ENCODE assay signal across 17 mouse cellular contexts in genomic region chr2:15063815-15064214, GRCm38 (mm10). TPM values are rescaled to one million over a fixed set of nuclear protein-coding genes. Genes with fewer than 3 reads are reported as not detected.
A peak's percentile ranks its signal among the peaks of the same experiment; 100 is the strongest.
DNase-seq lines count a peak whose midpoint lies in the region; ATAC-seq and TF ChIP-seq lines count a peak whose summit lies in the region.
"Had no signal": no experiment of that assay in that cellular context is flagged by ENCODE, and none has a peak within 500 bp of the region (broad histone marks: within the 10 kb centered on the region; RNA-seq: fewer than 3 reads in every experiment).

No protein-coding gene starts in this region.

- TF ChIP-seq POLR2A in lung, adult 2 months (IDR thresholded peaks at IDR 0.05; ENCODE audit: borderline replicate concordance, extremely low read depth, low read depth, low read length), result no peak

- WGBS in lung, postnatal 0 days, result 19% methylated on average over 1 of the region's 1 CpGs
- 17% methylated on average over 1 of the region's 1 CpGs for WGBS in lung, adult 2 months
- 92% methylated on average over 1 of the region's 1 CpGs for WGBS in hindbrain, postnatal 0 days

- no peak overlapping the region for H3K4me2 ChIP-seq in lung, postnatal 0 days (replicated peaks; ENCODE audit: low read depth, low read length)
- no peak overlapping the region for H3K4me2 ChIP-seq in hindbrain, postnatal 0 days (ENCODE audit: low read depth, low read length)
- H3K4me2 ChIP-seq: embryonic facial prominence, embryonic 15.5 days; heart, embryonic 13.5 days; liver, embryonic 13.5 days; midbrain, embryonic 13.5 days had no signal

- no peaks in the 10 kb centered on the region for H3K27me3 ChIP-seq in lung, postnatal 0 days (replicated peaks; ENCODE audit: insufficient read depth, low read length)
- no peaks in the 10 kb centered on the region for H3K27me3 ChIP-seq in hindbrain, postnatal 0 days (ENCODE audit: insufficient read depth, low read length)
- H3K27me3 ChIP-seq: embryonic facial prominence, embryonic 15.5 days; heart, embryonic 13.5 days; liver, embryonic 13.5 days; midbrain, embryonic 13.5 days had no signal

- H3K9me3 ChIP-seq in lung, postnatal 0 days (ENCODE audit: low read length), result no peaks in the 10 kb centered on the region
- no peaks in the 10 kb centered on the region for H3K9me3 ChIP-seq in hindbrain, postnatal 0 days (ENCODE audit: low read length)
- H3K9me3 ChIP-seq: embryonic facial prominence, embryonic 15.5 days; heart, embryonic 13.5 days; liver, embryonic 13.5 days; midbrain, embryonic 13.5 days had no signal

- TF ChIP-seq EP300 in lung, postnatal 0 days (IDR thresholded peaks at IDR 0.05), result no peak

- H3K27ac ChIP-seq in lung, postnatal 0 days (ENCODE audit: low read length), result peak overlapping the region; percentile 20; the same call in 1 of the 2 replicates
- H3K27ac ChIP-seq in hindbrain, postnatal 0 days, result no peak overlapping the region
- H3K27ac ChIP-seq: embryonic facial prominence, embryonic 15.5 days; heart, embryonic 13.5 days; liver, embryonic 13.5 days; midbrain, embryonic 13.5 days had no signal

- no peak for ATAC-seq in lung, postnatal 0 days
- no peak for ATAC-seq in hindbrain, postnatal 0 days
- ATAC-seq: CD4-positive, CD25-positive, alpha-beta regulatory T cell, adult 4 months; inflammation-experienced regulatory T-cells, adult 6 months; midbrain, embryonic 13.5 days had no signal

- no peak for TF ChIP-seq CTCF in lung, postnatal 0 days (IDR thresholded peaks at IDR 0.05)
- TF ChIP-seq CTCF in lung, adult 2 months (IDR thresholded peaks at IDR 0.05; ENCODE audit: insufficient read depth, low read length), result no peak
- no peak for TF ChIP-seq CTCF in hindbrain, postnatal 0 days (IDR thresholded peaks at IDR 0.05; ENCODE audit: low read depth)

- H3K36me3 ChIP-seq in lung, postnatal 0 days (ENCODE audit: insufficient read depth, low read length), result no peaks in the 10 kb centered on the region
- H3K36me3 ChIP-seq in hindbrain, postnatal 0 days (ENCODE audit: insufficient read depth, low read length), result 0 out of 2 replicates have a peak, but pooled peaks cover 6% of the 10 kb centered on the region

- H3K4me3 ChIP-seq in lung, postnatal 0 days (ENCODE audit: low read depth, low read length), result no peak overlapping the region
- no peak overlapping the region for H3K4me3 ChIP-seq in lung, adult 2 months (replicated peaks; ENCODE audit: extremely low read depth, low read depth, low read length)
- no peak overlapping the region for H3K4me3 ChIP-seq in hindbrain, postnatal 0 days (ENCODE audit: low read length)
- H3K4me3 ChIP-seq: embryonic facial prominence, embryonic 15.5 days; heart, embryonic 13.5 days; liver, embryonic 13.5 days; midbrain, embryonic 13.5 days had no signal

- H3K9ac ChIP-seq in lung, postnatal 0 days (replicated peaks; ENCODE audit: low read depth), result no peak overlapping the region
- no peak overlapping the region for H3K9ac ChIP-seq in hindbrain, postnatal 0 days (replicated peaks; ENCODE audit: low read length)
- H3K9ac ChIP-seq: embryonic facial prominence, embryonic 15.5 days; heart, embryonic 13.5 days; liver, embryonic 13.5 days; midbrain, embryonic 13.5 days had no signal

- DNase-seq in embryo, embryonic 10 days (ENCODE audit: low spot score), result peak; percentile 52
- no peak for DNase-seq in embryo, embryonic 9.5 days (ENCODE audit: extremely low spot score)
- DNase-seq in heart, adult 9 months (ENCODE audit: low spot score in 2 of 2), result peak; percentile 45 to 67
- DNase-seq in heart, postnatal 4 days, result no peak
- DNase-seq in lung, postnatal 0 days (ENCODE audit: low spot score), result no peak
- DNase-seq in lung, adult 2 months, result no peak
- DNase-seq in B cell, adult 2 months, result no peak
- no peak for DNase-seq in hindbrain, postnatal 0 days (ENCODE audit: low spot score)
- DNase-seq: cerebellum, adult 8-10 months; kidney, adult 2 months; liver, embryonic 13.5 days; thymus, postnatal 36 days had no signal

- H3K4me1 ChIP-seq in lung, postnatal 0 days (ENCODE audit: insufficient read depth, low read depth, low read length), result 0 out of 2 replicates have a peak, but pooled peaks cover 4% of the 10 kb centered on the region
- peaks cover 18% of the 10 kb centered on the region for H3K4me1 ChIP-seq in lung, adult 2 months (ENCODE audit: control insufficient read depth, insufficient read depth, low read length)
- H3K4me1 ChIP-seq in hindbrain, postnatal 0 days (ENCODE audit: insufficient read depth, low read length), result peaks cover 16% of the 10 kb centered on the region; the same call in 1 of the 2 replicates
- H3K4me1 ChIP-seq: embryonic facial prominence, embryonic 15.5 days had no signal

RNA-seq across cellular contexts. Expression of gene Nsun6, which starts 8.9 kb away (rescaled TPM):
- total RNA-seq in heart, postnatal 4 days (2021), result 1 to 10 TPM; 5.8 to 6.2 TPM
- polyA plus RNA-seq in lung, postnatal 0 days (2015; fragmentation: Nextera tagmentation; extraction: Ambion mirVana), result 9.8 and 11.5 TPM in 2 replicates
- 1.3 and 5.2 TPM in 2 replicates for polyA plus RNA-seq in lung, adult 2 months (2012; rRNA removed)
- 5.8 and 10.3 TPM in 2 replicates for total RNA-seq in hindbrain, postnatal 0 days (2014; rRNA removed)
- 14.3 and 16.6 TPM in 2 replicates for polyA plus RNA-seq in hindbrain, postnatal 0 days (2015; fragmentation: Nextera tagmentation; extraction: Ambion mirVana)

RNA-seq across cellular contexts. Expression of gene Arl5b, which starts 14.6 kb away (rescaled TPM):
- total RNA-seq in heart, postnatal 4 days (2021), result 10 to 100 TPM; 36.9 to 42.1 TPM
- polyA plus RNA-seq in lung, postnatal 0 days (2015; fragmentation: Nextera tagmentation; extraction: Ambion mirVana), result 24.0 and 26.6 TPM in 2 replicates
- 6.1 and 10.0 TPM in 2 replicates for polyA plus RNA-seq in lung, adult 2 months (2012; rRNA removed)
- 35.8 and 43.1 TPM in 2 replicates for total RNA-seq in hindbrain, postnatal 0 days (2014; rRNA removed)
- polyA plus RNA-seq in hindbrain, postnatal 0 days (2015; fragmentation: Nextera tagmentation; extraction: Ambion mirVana), result 17.0 and 17.7 TPM in 2 replicates

Comparison
In these comparisons a context has a peak if more than half of its experiments do, and no peak if none do; other contexts are left out.
1. DNase-seq: peak in embryo, embryonic 10 days (single experiment) and heart, adult 9 months (2 of 2); none in embryo, embryonic 9.5 days (single experiment), heart, postnatal 4 days (single experiment), lung, postnatal 0 days (single experiment), lung, adult 2 months (single experiment), B cell, adult 2 months (0 of 2) and hindbrain, postnatal 0 days (single experiment).